Mouse (Mus musculus) Muller cell, postnatal 12 days (primary cell): ENCODE results near the gene Cacna2d4.

ENCODE experiments used
- DNase-seq: peaks from one replicate; pipeline ENCODE4 v3.0.0-alpha.2; 2015; ENCODE audit errors: inconsistent ontology term

Cacna2d4 gene

GRCm38 (mm10) chr6:119310176-119310575 is 73.8 kb downstream of the Cacna2d4 start:
- DNase-seq = no peak

GRCm38 (mm10) chr6:119312381-119312780 is 76.1 kb downstream of the Cacna2d4 start:
- no peak for DNase-seq

- no peak for DNase-seq
Observed at GRCm38 (mm10) chr6:119313096-119313495, 76.8 kb downstream of the Cacna2d4 start.

- no peak for DNase-seq
Observed at GRCm38 (mm10) chr6:119313588-119314375, 77.5 kb downstream of the Cacna2d4 start.

DNA sequence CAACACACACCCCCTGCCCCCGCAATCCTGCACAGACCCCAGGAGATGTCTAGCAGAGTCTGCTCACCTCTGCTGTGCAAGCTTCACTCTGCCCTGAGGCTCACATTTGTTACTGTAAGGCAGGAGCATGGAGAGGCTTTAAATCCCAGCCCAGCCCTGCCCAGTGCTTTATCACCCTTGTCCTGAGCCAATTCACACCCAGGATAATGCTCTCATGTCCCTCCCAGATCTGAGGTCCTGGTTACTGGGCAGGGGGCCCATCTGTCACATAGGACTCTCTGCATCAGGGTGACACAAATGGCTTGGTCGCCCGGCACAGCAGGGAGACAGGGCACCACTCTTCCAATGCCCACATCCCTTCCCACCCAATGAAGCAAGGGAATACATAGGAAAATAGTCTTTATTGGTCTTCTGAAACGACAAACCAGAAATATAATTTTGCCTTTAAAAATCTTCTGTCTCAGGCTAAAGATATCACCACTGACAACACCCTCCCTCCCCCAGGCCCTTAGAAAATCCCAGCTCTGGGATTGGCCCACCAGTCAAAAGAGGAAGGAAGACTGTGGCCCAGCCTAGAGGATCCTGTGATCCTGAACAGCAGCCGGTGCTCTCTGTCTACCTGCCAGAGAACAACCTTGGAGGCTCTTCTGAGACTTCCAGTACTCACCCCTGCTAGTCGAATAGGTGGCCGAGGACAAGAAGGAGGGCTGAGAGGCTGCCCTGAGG is 78.6 kb downstream of the Cacna2d4 start:
- DNase-seq = no peak

DNA sequence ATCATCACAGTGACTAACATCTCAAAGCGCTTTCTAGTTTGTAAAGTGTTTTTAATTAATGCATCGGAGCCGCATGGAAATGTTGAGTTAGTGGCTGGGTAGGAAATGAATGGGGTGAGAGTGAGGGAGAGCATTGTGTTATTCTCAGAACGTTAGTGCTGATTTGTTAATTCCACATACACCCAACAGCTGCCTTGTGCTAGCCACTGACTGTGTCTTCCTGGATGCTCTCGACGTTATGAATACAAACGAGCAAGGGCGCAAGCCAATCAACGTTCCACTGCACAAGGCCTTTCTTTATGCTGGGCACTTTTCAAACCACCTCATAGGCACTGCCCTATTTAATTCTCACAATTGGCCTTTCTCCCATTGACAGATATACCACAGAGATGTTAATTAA is 82.4 kb downstream of the Cacna2d4 start:
- peak; percentile 78 for DNase-seq

GRCm38 (mm10) chr6:119319358-119319757 is 83.0 kb downstream of the Cacna2d4 start:
- no peak for DNase-seq

GRCm38 (mm10) chr6:119320481-119320880 is 84.2 kb downstream of the Cacna2d4 start:
- peak; percentile 33 for DNase-seq

DNA sequence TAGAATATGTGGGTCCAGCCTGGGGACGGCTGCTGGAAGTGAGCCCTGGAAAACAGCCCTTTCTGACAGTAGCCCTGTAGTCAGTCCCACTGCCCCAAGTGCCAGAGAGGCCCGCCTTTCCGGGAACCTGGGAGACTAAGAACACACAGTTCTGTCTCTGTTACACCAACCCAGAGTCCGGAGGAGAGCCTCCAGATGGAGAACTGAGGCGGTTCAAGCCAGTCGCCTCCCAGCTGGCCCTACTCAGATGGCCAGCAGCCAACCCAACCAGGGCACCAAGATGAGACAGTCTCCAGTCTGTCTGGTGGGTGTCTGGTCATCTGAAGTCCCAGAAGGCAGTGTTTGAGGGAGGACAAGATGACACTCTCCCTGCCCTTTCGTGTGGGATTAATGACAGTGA is 85.4 kb downstream of the Cacna2d4 start:
- no peak for DNase-seq

DNA sequence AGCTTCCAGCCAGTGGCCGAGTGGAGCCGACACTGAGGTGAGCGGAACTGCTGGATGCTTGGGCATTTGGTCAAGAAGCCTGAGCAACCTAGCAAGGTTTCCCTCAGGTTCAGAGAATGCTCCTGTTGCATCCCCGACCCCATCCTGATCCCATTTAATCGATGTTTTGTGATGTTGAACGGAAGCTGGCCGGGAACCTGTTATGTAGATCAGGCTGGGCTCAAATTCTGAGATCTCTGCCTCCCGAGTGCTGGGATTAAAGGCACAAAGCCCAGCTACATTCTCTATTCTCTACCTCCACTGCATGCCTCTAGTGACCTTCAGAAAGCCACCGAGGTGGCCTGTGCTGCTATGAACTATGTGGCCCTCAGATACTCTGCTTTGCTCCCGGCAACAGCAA is 88.5 kb downstream of the Cacna2d4 start:
- no peak for DNase-seq

DNA sequence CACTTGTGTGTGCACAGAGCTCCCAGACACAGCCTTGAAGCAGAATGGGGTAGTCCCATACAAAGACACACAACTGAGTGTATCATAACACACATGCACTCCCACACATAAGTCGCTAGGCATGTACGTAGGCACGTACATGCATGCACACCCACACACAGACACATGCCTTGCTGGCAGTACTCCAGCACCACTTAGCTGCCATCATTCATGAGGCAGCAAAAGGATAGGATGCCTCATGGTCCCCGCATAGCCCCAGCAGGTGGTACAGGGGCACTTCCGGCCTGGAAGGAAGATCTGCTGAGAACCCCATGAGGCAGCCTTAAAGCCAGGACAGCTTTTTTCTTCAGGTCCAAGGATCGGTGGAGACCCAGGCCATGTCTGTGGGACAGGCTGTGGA is 89.7 kb downstream of the Cacna2d4 start:
- DNase-seq = no peak

GRCm38 (mm10) chr6:119326541-119326940 is 90.2 kb downstream of the Cacna2d4 start:
- DNase-seq = no peak

GRCm38 (mm10) chr6:119328521-119329115 is 92.3 kb downstream of the Cacna2d4 start:
- DNase-seq = peak; percentile 29

GRCm38 (mm10) chr6:119329215-119329714 is 92.9 kb downstream of the Cacna2d4 start:
- peak; percentile 97 for DNase-seq

- no peak for DNase-seq
Observed at GRCm38 (mm10) chr6:119329936-119330335, 93.6 kb downstream of the Cacna2d4 start.

GRCm38 (mm10) chr6:119330506-119330905 is 94.2 kb downstream of the Cacna2d4 start, which contains the start of gene Lrtm2:
Lrtm2 (minus strand) TSS chr6:119330766.
- DNase-seq = peak; percentile 27

DNA sequence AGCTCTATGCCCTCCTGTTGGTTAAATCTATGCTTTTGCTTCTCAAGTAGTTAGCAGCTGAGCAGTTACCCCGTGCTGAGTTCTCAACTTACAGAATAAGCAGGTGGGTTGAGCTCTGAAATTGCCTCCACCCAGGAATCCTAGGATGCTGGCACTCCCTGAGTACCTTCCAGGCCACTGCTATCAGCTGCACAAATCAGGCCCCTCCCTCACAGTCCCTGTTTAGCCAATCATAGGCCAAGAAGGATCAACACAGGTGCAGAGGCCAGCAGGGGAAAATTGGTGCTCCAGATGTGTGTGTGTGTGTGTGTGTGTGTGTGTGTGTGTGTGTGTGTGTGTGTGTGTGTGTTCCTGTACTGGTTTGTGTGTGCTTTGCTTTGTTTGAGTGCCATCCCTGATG is 95.8 kb downstream of the Cacna2d4 start:
- DNase-seq = no peak

DNA sequence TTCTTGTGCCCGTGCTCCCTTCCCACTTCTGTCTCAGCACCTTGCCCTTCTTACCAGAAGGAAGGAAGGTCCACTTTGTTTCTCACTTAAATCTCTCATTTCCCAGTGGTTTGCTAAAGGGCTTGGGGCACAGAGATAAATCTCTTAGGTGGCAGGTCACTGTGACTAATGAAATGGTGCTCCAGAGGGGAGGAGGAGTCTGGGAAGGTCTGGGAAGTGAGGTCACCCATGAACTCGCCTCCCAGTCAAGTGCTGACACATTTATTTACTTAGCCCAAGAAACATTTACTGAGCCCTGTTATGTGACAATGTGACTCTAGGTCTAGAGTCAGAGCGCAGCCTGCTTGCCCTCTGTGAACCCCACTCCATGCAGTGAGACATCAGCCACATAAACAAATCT is 96.9 kb downstream of the Cacna2d4 start:
- DNase-seq = peak; percentile 43

- DNase-seq = no peak
Observed at GRCm38 (mm10) chr6:119333831-119334230, 97.5 kb downstream of the Cacna2d4 start.

DNA sequence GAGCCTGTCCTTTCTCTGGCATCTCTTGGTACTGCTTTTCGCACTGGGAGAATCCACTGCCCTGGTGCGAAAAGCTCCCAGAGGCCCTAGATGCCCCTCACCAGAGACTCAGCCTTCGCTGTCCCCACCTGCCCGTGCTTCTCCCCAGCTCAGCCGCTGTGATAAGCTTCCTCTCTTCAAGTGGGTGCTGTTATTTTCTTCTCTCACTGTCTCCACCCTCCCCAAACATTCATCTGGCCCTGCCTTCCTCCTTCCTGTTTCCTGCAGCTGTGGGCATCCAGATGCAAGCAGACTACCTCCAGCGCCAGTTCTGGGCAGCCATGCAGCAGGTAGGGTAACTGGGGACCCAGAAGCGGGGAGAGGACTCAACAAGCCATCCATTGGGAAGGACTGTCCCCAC is 99.8 kb downstream of the Cacna2d4 start:
- DNase-seq = no peak

DNA sequence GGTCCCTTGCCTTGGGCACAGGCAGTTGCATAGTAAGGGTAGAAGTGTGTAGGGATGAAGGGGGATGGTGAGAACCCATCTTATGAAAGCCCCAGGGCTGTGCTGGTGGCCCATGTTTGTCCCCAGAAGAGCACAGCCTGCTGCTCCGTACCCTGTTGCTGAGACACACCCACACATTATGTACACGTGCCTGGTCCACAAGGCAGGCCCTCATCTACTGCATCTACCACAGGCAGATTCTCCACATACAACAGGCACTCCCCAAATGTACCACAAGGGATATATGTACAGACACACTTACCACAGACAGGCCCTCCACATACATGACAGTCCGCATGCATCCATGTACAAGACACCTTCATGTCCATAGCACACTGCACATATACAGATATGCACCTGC is 101.0 kb downstream of the Cacna2d4 start:
- no peak for DNase-seq

GRCm38 (mm10) chr6:119338121-119338912 is 102.0 kb downstream of the Cacna2d4 start:
- DNase-seq = no peak
